Mouse (Mus musculus) hindbrain, embryonic 15.5 days (tissue): ENCODE data around the gene Cela3b. TPM values are rescaled to one million over a fixed set of nuclear protein-coding genes. Genes with fewer than 3 reads are reported as not detected.

Experiments used
- ATAC-seq: fragments of 200-750 bp; cut with Nextera tagmentation; 2 replicates; pipeline ENCODE4 v1.8.0; 2017; ENCODE audit warnings: low read depth, moderate number of reproducible peaks, moderate TSS enrichment; ENCODE audit not compliant: low FRiP score
- H3K27ac ChIP-seq: fragments of 300-500 bp; sonication (generic); replicated peaks from 2 replicates; pipeline ENCODE4 v1.5.1; 2015; ENCODE audit warnings: mild to moderate bottlenecking, inconsistent platforms
- H3K27me3 ChIP-seq: fragments of 300-500 bp; sonication (generic); 2 replicates; pipeline ENCODE4 v1.6.1; 2015; ENCODE audit warnings: control low read depth, inconsistent platforms
- H3K36me3 ChIP-seq: fragments of 300-500 bp; sonication (generic); 2 replicates; pipeline ENCODE4 v1.6.1; 2015; ENCODE audit warnings: control low read depth, inconsistent platforms
- H3K4me1 ChIP-seq: fragments of 300-500 bp; sonication (generic); replicated peaks from 2 replicates; pipeline ENCODE4 v1.6.1; 2015; ENCODE audit warnings: control low read depth, inconsistent platforms
- H3K4me2 ChIP-seq: fragments of 300-500 bp; sonication (generic); 2 replicates; pipeline ENCODE4 v1.6.1; 2015; ENCODE audit warnings: moderate library complexity, mild to moderate bottlenecking, inconsistent platforms
- H3K4me3 ChIP-seq: fragments of 300-500 bp; sonication (generic); 2 replicates; pipeline ENCODE4 v1.5.1; 2015; ENCODE audit warnings: mild to moderate bottlenecking, inconsistent platforms
- H3K9ac ChIP-seq: fragments of 300-500 bp; sonication (generic); 2 replicates; pipeline ENCODE4 v1.6.1; 2015; ENCODE audit warnings: inconsistent platforms
- H3K9me3 ChIP-seq: fragments of 300-500 bp; sonication (generic); 2 replicates; pipeline ENCODE4 v1.6.1; 2016; ENCODE audit warnings: control low read depth, inconsistent platforms
- WGBS: fragments of 180-500 bp; shearing (Covaris S2); methylation state at CpG from one replicate; pipeline ENCODE4 v1.1.7; 2015; 5-methylcytosine and 5-hydroxymethylcytosine counted together
- polyA plus RNA-seq: library from polyadenylated mRNA; unstranded; fragments of >200 nt; fragmentation: Nextera tagmentation; extraction: Ambion mirVana; gene quantifications from 2 replicates; pipeline ENCODE4 v1.2.1, GENCODE M21; 2015

Cela3b gene
- polyA plus RNA-seq, 1 experiment from 2014 or later: not detected

DNA sequence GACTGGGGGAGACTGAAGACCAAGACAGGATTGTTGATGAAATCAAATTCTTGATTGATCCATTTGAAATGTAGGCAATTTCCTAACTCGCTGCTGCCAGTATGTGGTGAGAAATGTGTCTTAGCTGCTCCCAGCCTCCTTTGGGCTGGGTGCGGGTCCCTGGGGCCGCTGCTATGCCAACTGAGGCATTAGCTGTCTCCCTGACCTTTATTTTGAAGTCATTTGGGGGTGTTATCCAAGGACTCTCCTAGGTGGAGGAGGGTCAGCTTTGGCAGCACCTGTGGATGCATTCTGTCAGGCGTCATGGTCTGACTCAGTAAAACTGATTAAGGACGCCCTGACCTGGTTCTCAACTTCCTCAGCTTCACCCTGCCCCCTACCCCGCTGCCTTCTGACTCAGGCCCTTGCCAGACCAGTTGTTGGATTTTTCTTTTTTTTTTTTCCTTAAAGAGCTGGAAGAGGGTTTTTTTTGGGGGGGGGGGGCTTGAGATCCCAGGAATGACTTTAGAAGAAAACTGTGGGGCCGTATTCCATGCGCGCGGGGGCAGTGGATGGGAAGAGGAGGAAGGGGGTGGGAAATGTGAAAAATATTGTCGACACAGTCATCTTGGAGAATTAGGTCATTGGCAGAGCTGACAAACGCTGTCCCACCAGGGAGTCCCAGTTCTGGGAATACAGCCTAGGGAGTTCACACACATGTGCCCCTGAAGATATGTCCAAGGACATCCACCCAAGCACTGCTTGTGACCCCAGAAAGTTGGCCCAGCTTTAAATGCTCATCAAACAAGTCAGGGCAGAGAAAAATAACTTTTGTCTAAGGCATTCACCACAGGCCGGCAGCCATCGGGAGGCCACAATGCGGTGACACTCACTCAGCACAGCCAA is 33.5 kb downstream of the Cela3b start:
- WGBS: 78% methylated on average over 15 of the region's 15 CpGs
- H3K36me3 ChIP-seq: no peaks in the 10 kb centered on the region
- H3K9me3 ChIP-seq: no peaks in the 10 kb centered on the region

DNA sequence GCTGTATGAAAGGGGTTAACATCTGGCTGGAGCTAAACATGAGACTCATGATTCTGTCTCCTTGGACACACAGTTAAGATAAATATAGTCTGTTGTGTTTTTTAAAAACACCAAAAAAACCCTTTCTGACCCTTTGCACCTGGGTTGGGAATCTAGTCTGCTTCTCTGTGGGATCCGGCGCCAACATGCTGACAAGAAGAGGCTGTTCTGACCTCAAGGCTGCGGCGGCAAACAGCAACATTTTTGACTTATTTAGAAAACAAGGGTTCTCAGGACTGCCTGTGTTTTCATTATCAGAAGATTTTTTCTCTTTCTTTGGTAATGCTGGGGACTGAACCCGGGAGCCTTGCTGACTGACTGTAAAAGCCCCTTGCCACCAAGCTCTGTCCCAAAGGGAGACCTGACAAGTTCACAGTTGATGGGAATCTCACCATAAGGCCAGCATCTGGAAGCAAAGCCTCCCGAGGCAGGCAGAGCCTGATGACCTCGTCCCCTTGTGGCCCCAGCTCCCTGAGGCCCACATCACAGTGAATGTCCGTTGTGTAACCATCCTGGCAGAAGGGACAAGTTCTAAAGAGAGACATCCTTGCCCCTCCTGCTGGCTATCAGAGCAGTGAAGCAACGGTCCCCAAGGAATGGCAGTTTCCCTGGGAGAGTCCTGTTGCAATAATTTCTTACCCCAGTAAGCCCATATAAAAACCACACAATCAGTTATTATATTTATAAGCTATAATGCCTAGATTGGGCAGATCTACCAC is 36.8 kb downstream of the Cela3b start:
- H3K4me2 ChIP-seq: no peak overlapping the region

More for the DNA sequence above, 33.5 kb downstream of the Cela3b start:
- no peak overlapping the region for H3K27ac ChIP-seq
- H3K27me3 ChIP-seq: no peaks in the 10 kb centered on the region
- H3K4me2 ChIP-seq: no peak overlapping the region
- no peak overlapping the region for H3K4me3 ChIP-seq
- no peak overlapping the region for H3K9ac ChIP-seq
- no peak for ATAC-seq
- H3K4me1 ChIP-seq: no peaks in the 10 kb centered on the region

DNA sequence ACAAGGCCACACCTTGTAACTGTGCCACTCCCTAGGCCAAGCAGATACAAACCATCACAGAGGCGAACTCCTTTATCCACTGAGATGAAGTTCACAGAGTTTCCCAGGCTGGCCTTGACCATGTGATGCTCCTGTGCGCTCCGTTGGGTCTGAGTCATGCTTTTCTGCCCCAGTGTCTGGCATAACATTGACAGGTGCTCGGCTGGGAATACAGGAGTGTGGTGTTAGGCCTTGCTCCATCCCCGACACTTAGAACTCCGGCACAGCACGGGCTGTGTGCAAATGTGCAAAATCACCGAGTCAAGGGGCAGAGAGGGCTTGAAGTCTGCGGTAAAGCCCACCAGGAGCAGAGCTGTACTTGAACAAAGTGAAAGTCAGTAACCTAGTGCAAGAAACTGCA is 37.5 kb downstream of the Cela3b start:
- no peak for ATAC-seq
- H3K4me3 ChIP-seq: no peak overlapping the region
- H3K4me2 ChIP-seq: no peak overlapping the region
- H3K27me3 ChIP-seq: no peaks in the 10 kb centered on the region
- H3K27ac ChIP-seq: no peak overlapping the region
- H3K9me3 ChIP-seq: no peaks in the 10 kb centered on the region
- H3K9ac ChIP-seq: no peak overlapping the region
- WGBS: 84% methylated on average over 9 of the region's 9 CpGs
- H3K4me1 ChIP-seq: peaks cover 12% of the 10 kb centered on the region
- H3K36me3 ChIP-seq: no peaks in the 10 kb centered on the region

More for the DNA sequence above, 36.8 kb downstream of the Cela3b start:
- Histone ChIP-seq H3K27me3 (no peaks in the 10 kb centered on the region), H3K9ac (no peak overlapping the region), H3K4me1 (peaks cover 12% of the 10 kb centered on the region), H3K9me3 (no peaks in the 10 kb centered on the region), H3K36me3 (no peaks in the 10 kb centered on the region), H3K27ac (no peak overlapping the region), H3K4me3 (no peak overlapping the region)
- no peak for ATAC-seq
- 71% methylated on average over 9 of the region's 9 CpGs for WGBS

DNA sequence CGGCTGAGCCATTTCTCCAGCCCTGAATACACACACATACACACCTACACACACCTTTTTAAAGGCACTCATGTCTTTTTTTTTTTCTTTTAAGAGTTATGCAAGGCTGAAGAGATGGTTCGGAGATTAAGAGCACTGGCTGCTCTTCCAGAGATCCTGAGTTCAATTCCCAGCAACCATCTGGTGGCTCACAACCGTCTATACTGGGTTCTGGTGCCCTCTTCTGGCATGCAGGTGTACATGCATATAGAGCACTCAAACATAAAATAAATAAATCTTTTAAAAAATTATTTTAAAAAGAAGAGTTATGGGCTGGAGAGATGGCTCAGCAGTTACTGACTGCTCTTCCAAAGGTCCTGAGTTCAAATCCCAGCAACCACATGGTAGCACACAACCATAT is 39.1 kb downstream of the Cela3b start:
- 89% methylated on average over 3 of the region's 3 CpGs for WGBS
- no peak overlapping the region for H3K9ac ChIP-seq
- H3K9me3 ChIP-seq: no peaks in the 10 kb centered on the region
- no peaks in the 10 kb centered on the region for H3K36me3 ChIP-seq
- H3K4me2 ChIP-seq: no peak overlapping the region
- no peaks in the 10 kb centered on the region for H3K27me3 ChIP-seq
- ATAC-seq: no peak
- peaks cover 20% of the 10 kb centered on the region for H3K4me1 ChIP-seq
- no peak overlapping the region for H3K27ac ChIP-seq
- H3K4me3 ChIP-seq: no peak overlapping the region

DNA sequence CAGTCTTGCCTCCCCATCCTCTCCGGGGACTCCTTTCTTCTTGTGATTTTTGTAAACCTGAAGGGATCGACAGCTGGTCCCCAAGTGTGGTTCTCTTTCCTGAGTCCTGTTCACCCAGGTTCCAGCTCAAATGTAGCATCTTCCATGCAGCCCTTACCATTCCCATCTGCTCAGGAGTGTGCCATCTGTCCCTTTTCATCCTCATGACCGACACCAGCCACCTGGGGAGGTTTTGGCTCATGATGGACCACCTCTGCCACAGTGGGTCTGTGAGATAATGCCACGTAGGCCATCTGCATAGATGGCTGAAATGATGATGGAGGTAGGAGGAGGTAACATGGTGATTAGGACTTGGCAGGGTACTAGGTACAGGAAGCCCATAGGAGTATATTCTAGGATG is 40.1 kb downstream of the Cela3b start:
- H3K9me3 ChIP-seq: no peaks in the 10 kb centered on the region
- ATAC-seq: no peak
- no peaks in the 10 kb centered on the region for H3K27me3 ChIP-seq
- WGBS: 83% methylated on average over 4 of the region's 4 CpGs
- no peak overlapping the region for H3K4me3 ChIP-seq
- H3K9ac ChIP-seq: no peak overlapping the region
- H3K4me1 ChIP-seq: peaks cover 20% of the 10 kb centered on the region
- no peak overlapping the region for H3K4me2 ChIP-seq
- no peaks in the 10 kb centered on the region for H3K36me3 ChIP-seq
- H3K27ac ChIP-seq: no peak overlapping the region

DNA sequence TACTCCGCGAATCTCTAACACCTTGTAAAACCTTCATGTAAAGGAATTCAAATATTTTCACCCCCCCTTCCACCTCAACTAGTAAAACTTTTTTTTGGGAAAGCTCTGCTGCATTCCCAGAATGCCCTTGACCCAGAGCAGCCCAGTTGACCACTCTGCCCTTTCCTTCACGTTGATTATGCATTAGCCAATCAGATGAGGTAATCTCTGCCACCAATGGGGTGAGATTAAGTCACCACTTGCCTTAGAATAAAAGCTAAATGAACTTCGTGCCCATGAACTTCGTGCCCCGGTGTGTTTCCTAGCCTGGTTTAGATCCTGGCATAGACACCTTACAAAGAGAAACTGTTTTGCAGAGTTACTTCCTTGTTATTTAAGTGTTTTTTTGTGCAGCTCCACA is 41.4 kb downstream of the Cela3b start:
- no peak for ATAC-seq
- peak overlapping the region; percentile 76 for H3K9ac ChIP-seq
- H3K27me3 ChIP-seq: no peaks in the 10 kb centered on the region
- WGBS: 45% methylated on average over 6 of the region's 6 CpGs
- peaks cover 20% of the 10 kb centered on the region for H3K4me1 ChIP-seq
- H3K27ac ChIP-seq: peak overlapping the region; percentile 96
- H3K9me3 ChIP-seq: no peaks in the 10 kb centered on the region
- peak overlapping the region; percentile 71 for H3K4me2 ChIP-seq
- no peaks in the 10 kb centered on the region for H3K36me3 ChIP-seq
- H3K4me3 ChIP-seq: peak overlapping the region; percentile 72

DNA sequence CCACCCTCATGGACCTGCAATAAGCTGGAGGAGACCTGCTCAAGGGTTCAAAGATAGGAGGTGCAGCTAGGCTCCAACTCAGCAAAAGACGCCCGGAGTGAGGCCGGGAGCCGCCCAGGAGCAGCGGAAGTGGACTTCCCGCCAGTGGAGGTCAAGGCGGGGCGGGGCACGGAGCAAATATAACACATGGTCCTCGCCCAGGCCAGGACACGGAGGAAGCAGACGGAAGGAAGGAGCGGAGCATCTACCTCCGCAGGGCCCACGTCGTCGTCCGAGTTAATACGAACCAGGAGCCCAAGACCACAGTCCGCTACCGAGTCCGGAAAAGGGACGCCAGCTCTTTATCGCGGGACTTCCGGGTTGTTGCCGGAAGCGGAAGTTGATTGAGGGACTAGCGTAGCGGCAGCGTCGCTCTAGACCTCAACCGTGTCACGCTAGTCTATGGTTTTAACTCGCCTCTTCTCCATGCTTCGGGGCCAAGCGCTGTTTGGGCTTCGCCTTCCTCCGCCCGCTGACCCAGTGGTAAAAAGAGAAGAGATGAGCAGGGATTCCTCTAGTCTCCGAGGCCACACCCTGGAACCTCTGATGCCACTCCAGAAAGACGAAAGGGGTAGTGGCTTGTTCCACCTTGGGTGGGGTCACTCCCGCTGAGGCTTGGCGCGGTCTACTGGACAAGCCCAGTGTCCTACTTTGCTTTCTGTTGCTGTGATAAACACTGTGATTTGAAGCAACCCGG is 42.1 kb downstream of the Cela3b start:
- Histone ChIP-seq H3K4me3 (peak overlapping the region; percentile 72), H3K9ac (peak overlapping the region; percentile 76), H3K27me3 (no peaks in the 10 kb centered on the region), H3K4me1 (peaks cover 20% of the 10 kb centered on the region), H3K9me3 (no peaks in the 10 kb centered on the region), H3K27ac (peak overlapping the region; percentile 96), H3K4me2 (peak overlapping the region; percentile 71), H3K36me3 (no peaks in the 10 kb centered on the region)
- under 1% methylated on average over 44 of the region's 46 CpGs for WGBS
- ATAC-seq: peak; percentile 96

DNA sequence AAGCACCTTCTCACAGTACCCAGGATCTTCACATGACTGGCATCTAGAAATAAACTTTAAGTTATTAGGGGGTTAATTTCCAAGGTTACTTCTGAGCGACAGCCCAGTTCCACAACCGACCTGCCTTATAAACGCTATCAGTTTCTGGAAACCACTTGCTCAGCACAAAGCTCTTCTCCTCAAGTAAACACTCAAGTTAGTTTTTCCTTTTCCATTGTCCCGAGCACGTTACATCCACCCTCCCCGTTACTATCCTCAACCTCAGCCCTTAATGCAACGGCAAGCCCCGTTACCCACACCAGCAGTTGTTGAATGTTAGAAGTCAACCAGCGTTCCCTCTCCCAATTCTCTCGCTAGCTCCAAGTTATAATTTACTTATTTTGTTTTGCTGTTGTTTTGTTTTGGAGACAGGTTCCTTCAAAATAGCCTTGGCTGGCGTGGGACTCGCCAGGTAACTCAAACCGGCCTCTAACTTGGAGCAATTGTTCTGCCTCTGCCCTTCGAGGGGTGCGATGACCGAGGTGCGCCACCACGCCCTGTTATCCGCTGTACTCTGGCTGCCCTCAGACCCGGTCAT is 42.8 kb downstream of the Cela3b start:
- no peak for ATAC-seq
- 1% methylated on average over 20 of the region's 20 CpGs for WGBS
- peak overlapping the region; percentile 71 for H3K4me2 ChIP-seq
- no peaks in the 10 kb centered on the region for H3K9me3 ChIP-seq
- H3K27me3 ChIP-seq: no peaks in the 10 kb centered on the region
- H3K4me1 ChIP-seq: peaks cover 20% of the 10 kb centered on the region
- peak overlapping the region; percentile 96 for H3K27ac ChIP-seq
- H3K4me3 ChIP-seq: peak overlapping the region; percentile 72
- H3K9ac ChIP-seq: peak overlapping the region; percentile 76
- H3K36me3 ChIP-seq: no peaks in the 10 kb centered on the region

DNA sequence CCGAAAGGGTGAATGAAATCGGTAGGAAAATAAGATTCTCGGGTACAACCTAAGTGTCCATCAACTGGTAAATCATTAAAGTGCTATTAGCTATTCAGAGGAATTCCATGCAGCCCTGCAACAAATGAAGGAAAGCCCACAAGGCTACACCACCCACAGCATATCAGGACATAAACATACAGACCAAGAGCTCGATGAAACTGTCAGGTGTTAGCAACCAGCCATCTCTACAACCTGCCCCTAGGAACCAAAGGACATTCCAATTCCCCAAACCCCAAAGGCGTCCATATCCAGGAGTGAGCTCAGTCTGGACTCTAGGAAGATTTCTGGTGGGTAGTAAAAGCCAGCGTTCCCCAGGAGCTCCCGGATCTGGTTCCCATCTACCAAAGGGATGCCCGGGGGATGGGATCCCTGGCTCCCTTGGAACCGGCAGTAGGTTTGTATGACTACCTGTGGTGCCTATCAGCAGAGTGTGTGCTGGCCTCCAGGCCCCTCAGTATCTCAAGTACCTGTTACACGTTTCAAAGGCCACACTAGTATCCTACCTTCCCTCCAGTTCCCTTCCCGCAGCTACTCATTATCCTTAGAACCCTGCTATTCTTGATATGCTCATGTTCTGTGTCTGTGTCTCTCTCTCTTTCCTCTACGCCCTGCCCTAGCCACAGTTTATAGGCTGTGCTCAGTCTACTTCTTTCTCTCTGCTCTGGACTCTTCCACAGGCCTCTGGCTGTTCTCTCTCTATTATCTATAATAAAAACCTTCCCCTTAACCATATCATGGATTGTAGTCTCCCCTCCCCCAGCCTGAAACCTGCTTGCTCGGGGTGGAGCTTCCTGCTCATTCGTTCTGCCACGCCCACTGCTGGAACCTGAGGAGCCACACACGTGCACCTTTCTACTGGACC is 49.4 kb downstream of the Cela3b start:
- no peak for ATAC-seq
- Histone ChIP-seq H3K9ac (no peak overlapping the region), H3K36me3 (no peaks in the 10 kb centered on the region), H3K4me3 (no peak overlapping the region), H3K4me2 (peak overlapping the region; percentile 23), H3K27me3 (no peaks in the 10 kb centered on the region), H3K9me3 (no peaks in the 10 kb centered on the region), H3K27ac (no peak overlapping the region), H3K4me1 (peaks cover 5% of the 10 kb centered on the region; the same call in 1 of the 2 replicates)
- WGBS: 38% methylated on average over 16 of the region's 16 CpGs

DNA sequence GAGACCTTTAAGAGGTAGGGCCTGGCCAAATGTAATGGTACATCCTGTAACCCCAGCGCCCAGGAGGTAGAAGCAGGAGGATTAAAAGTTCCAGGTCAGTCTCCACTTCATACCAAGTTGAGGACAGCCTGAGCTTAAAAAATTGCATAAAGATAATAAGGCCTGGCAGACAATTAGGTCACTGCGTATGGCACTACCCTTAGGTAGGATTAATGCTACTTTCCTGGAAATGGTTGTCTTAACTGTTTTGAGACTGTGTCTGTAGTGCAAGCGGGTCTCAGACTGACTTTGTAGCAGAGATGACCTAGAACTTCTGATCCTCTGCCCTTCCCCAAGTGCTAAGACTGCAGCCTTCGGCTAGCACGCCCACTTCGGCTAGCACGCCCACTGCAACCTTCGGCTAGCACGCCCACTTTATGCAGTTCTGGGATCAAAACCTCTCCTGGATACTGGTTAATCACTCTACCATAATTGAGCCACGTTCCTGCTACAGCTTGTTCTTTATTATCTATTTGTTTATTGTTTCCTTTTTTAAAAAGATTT is 50.6 kb downstream of the Cela3b start:
- Histone ChIP-seq H3K27me3 (no peaks in the 10 kb centered on the region), H3K4me1 (peaks cover 5% of the 10 kb centered on the region; the same call in 1 of the 2 replicates), H3K9ac (no peak overlapping the region), H3K4me3 (no peak overlapping the region), H3K9me3 (no peaks in the 10 kb centered on the region), H3K36me3 (no peaks in the 10 kb centered on the region), H3K4me2 (no peak overlapping the region), H3K27ac (no peak overlapping the region)
- no peak for ATAC-seq
- 93% methylated on average over 10 of the region's 10 CpGs for WGBS
